ENCODE assay signal across 9 mouse cellular contexts in genomic region chr13:93094204-93094935, GRCm38 (mm10). TPM values are rescaled to one million over a fixed set of nuclear protein-coding genes. Genes with fewer than 3 reads are reported as not detected.
DNase-seq lines count a peak whose midpoint lies in the region; ATAC-seq and TF ChIP-seq lines count a peak whose summit lies in the region.
"Had no signal": no experiment of that assay in that cellular context is flagged by ENCODE, and none has a peak within 500 bp of the region (broad histone marks: within the 10 kb centered on the region; RNA-seq: fewer than 3 reads in every experiment).

No protein-coding gene starts in this region.

- WGBS in heart, embryonic 10.5 days, result 67% methylated on average over 10 of the region's 10 CpGs
- 82% methylated on average over 10 of the region's 10 CpGs for WGBS in midbrain, postnatal 0 days
- 90% methylated on average over 10 of the region's 10 CpGs for WGBS in midbrain, embryonic 13.5 days

- no peak overlapping the region for H3K4me2 ChIP-seq in midbrain, postnatal 0 days (ENCODE audit: low read depth, low read length, poor library complexity, severe bottlenecking)
- no peak overlapping the region for H3K4me2 ChIP-seq in midbrain, embryonic 13.5 days (replicated peaks)
- H3K4me2 ChIP-seq: limb, embryonic 13.5 days had no signal

- H3K4me3 ChIP-seq in heart, embryonic 10.5 days, result no peak overlapping the region
- H3K4me3 ChIP-seq in midbrain, postnatal 0 days (ENCODE audit: low read depth, low read length), result no peak overlapping the region
- H3K4me3 ChIP-seq in midbrain, embryonic 13.5 days (replicated peaks), result no peak overlapping the region
- H3K4me3 ChIP-seq: limb, embryonic 13.5 days had no signal

- TF ChIP-seq CTCF in midbrain, postnatal 0 days (IDR thresholded peaks at IDR 0.05), result no peak

- no peak overlapping the region for H3K27ac ChIP-seq in heart, embryonic 10.5 days
- H3K27ac ChIP-seq in midbrain, postnatal 0 days (ENCODE audit: low read depth, low read length), result no peak overlapping the region
- no peak overlapping the region for H3K27ac ChIP-seq in midbrain, embryonic 13.5 days
- H3K27ac ChIP-seq: limb, embryonic 13.5 days had no signal

- no peak overlapping the region for H3K9ac ChIP-seq in midbrain, postnatal 0 days (replicated peaks; ENCODE audit: low read length, poor library complexity, severe bottlenecking)
- H3K9ac ChIP-seq in midbrain, embryonic 13.5 days (replicated peaks), result no peak overlapping the region
- H3K9ac ChIP-seq: limb, embryonic 13.5 days had no signal

- DNase-seq in heart, adult 8-10 months (ENCODE audit: low spot score), result peak; percentile 15
- no peak for DNase-seq in heart, embryonic 10.5 days (ENCODE audit: low spot score)
- peak; percentile 33 for DNase-seq in midbrain, postnatal 0 days (ENCODE audit: low spot score)
- DNase-seq in thymus, postnatal 36 days, result peak; percentile 71 to 79
- DNase-seq in ovary, adult 18-20 months (ENCODE audit: low spot score), result no peak
- DNase-seq in adrenal gland, postnatal 4 days (ENCODE audit: low spot score in 2 of 2), result no peak

- peaks cover 4% of the 10 kb centered on the region; the same call in 1 of the 2 replicates for H3K4me1 ChIP-seq in heart, embryonic 10.5 days
- no peaks in the 10 kb centered on the region for H3K4me1 ChIP-seq in midbrain, postnatal 0 days (ENCODE audit: insufficient read depth, low read length)
- no peaks in the 10 kb centered on the region for H3K4me1 ChIP-seq in midbrain, embryonic 13.5 days (replicated peaks)
- H3K4me1 ChIP-seq: limb, embryonic 13.5 days had no signal

- H3K27me3 ChIP-seq in heart, embryonic 10.5 days (ENCODE audit: insufficient read depth, poor library complexity, severe bottlenecking), result no peaks in the 10 kb centered on the region
- no peaks in the 10 kb centered on the region for H3K27me3 ChIP-seq in midbrain, postnatal 0 days (ENCODE audit: insufficient read depth, low read length)
- no peaks in the 10 kb centered on the region for H3K27me3 ChIP-seq in midbrain, embryonic 13.5 days
- H3K27me3 ChIP-seq: limb, embryonic 13.5 days had no signal

- no peaks in the 10 kb centered on the region for H3K9me3 ChIP-seq in heart, embryonic 10.5 days
- no peaks in the 10 kb centered on the region for H3K9me3 ChIP-seq in midbrain, postnatal 0 days (ENCODE audit: low read length)
- H3K9me3 ChIP-seq in midbrain, embryonic 13.5 days, result no peaks in the 10 kb centered on the region
- H3K9me3 ChIP-seq: limb, embryonic 13.5 days had no signal

- H3K36me3 ChIP-seq in heart, embryonic 10.5 days, result peaks cover 7% of the 10 kb centered on the region; the same call in 1 of the 2 replicates
- no peaks in the 10 kb centered on the region for H3K36me3 ChIP-seq in midbrain, postnatal 0 days (ENCODE audit: insufficient read depth, low read length)
- no peaks in the 10 kb centered on the region for H3K36me3 ChIP-seq in midbrain, embryonic 13.5 days
- H3K36me3 ChIP-seq: limb, embryonic 13.5 days had no signal

- no peak for ATAC-seq in midbrain, postnatal 0 days (ENCODE audit: low FRiP score)
- ATAC-seq in midbrain, embryonic 13.5 days, result no peak
- peak; percentile 73 for ATAC-seq in inflammation-experienced regulatory T-cells, adult 6 months

RNA-seq across cellular contexts. Expression of gene Cmya5, which starts 50.2 kb away (rescaled TPM):
- total RNA-seq in heart, adult 8-10 months (2022), result 100 to 1,000 TPM; 378 to 419 (median 409) TPM
- 1.4 and 2.5 TPM in 2 replicates for polyA plus RNA-seq in heart, embryonic 10.5 days (2016; fragmentation: Nextera tagmentation; extraction: Ambion mirVana)
- total RNA-seq in midbrain, postnatal 0 days (2014; rRNA removed), result 0.71 and 0.90 TPM in 2 replicates
- 0.10 and 0.16 TPM in 2 replicates for polyA plus RNA-seq in midbrain, postnatal 0 days (2015; fragmentation: Nextera tagmentation; extraction: Ambion mirVana)
- 0.08 and 0.09 TPM in 2 replicates for polyA plus RNA-seq in midbrain, embryonic 13.5 days (2015; fragmentation: Nextera tagmentation; extraction: Ambion mirVana)
- under 1 TPM; 0.18 to 0.74 (median 0.63) TPM for polyA plus RNA-seq in inflammation-experienced regulatory T-cells, adult 6 months (2017; shearing (Covaris generic))
- total RNA-seq in adrenal gland, postnatal 4 days (2021), result 1 to 10 TPM; 3.7 to 7.3 TPM

Comparison
In these comparisons a context has a peak if more than half of its experiments do, and no peak if none do; other contexts are left out.
1. DNase-seq: peak in heart, adult 8-10 months (single experiment), midbrain, postnatal 0 days (single experiment) and thymus, postnatal 36 days (2 of 2); none in heart, embryonic 10.5 days (single experiment), ovary, adult 18-20 months (single experiment) and adrenal gland, postnatal 4 days (0 of 2).